Mouse (Mus musculus) limb, embryonic 13.5 days (tissue): Measurements from ENCODE around the gene Ubac2. TPM values are rescaled to one million over a fixed set of nuclear protein-coding genes. Genes with fewer than 3 reads are reported as not detected.

Experiments used
- ATAC-seq: fragments of 200-750 bp; cut with Nextera tagmentation; 2 replicates; pipeline ENCODE4 v1.8.0; 2017; ENCODE audit warnings: low read depth, moderate number of reproducible peaks, moderate TSS enrichment; ENCODE audit not compliant: low FRiP score
- H3K27ac ChIP-seq: fragments of 300-500 bp; sonication (generic); 2 replicates; pipeline ENCODE4 v1.5.1; 2015; ENCODE audit warnings: inconsistent platforms, mild to moderate bottlenecking, moderate library complexity
- H3K27me3 ChIP-seq: fragments of 300-500 bp; sonication (generic); 2 replicates; pipeline ENCODE4 v1.6.1; 2015; ENCODE audit warnings: mild to moderate bottlenecking, inconsistent platforms
- H3K36me3 ChIP-seq: fragments of 300-500 bp; sonication (generic); 2 replicates; pipeline ENCODE4 v1.6.1; 2015; ENCODE audit warnings: inconsistent platforms, mild to moderate bottlenecking, moderate library complexity
- H3K4me1 ChIP-seq: fragments of 300-500 bp; sonication (generic); 2 replicates; pipeline ENCODE4 v1.6.1; 2015; ENCODE audit warnings: inconsistent platforms
- H3K4me2 ChIP-seq: fragments of 300-500 bp; sonication (generic); replicated peaks from 2 replicates; pipeline ENCODE4 v1.6.1; 2015; ENCODE audit warnings: inconsistent platforms, mild to moderate bottlenecking, moderate library complexity
- H3K4me3 ChIP-seq: fragments of 300-500 bp; sonication (generic); 2 replicates; pipeline ENCODE4 v1.5.1; 2015; ENCODE audit warnings: moderate library complexity, mild to moderate bottlenecking, inconsistent platforms
- H3K9ac ChIP-seq: fragments of 300-500 bp; sonication (generic); 2 replicates; pipeline ENCODE4 v1.6.1; 2015; ENCODE audit warnings: mild to moderate bottlenecking, inconsistent platforms
- H3K9me3 ChIP-seq: fragments of 300-500 bp; sonication (generic); 2 replicates; pipeline ENCODE4 v1.6.1; 2016; ENCODE audit warnings: inconsistent platforms
- WGBS: fragments of 180-500 bp; shearing (Covaris S2); methylation state at CpG from one replicate; pipeline ENCODE4 v1.1.7; 2015; 5-methylcytosine and 5-hydroxymethylcytosine counted together
- polyA plus RNA-seq: library from polyadenylated mRNA; unstranded; fragments of >200 nt; fragmentation: Nextera tagmentation; extraction: Ambion mirVana; gene quantifications from 2 replicates; pipeline ENCODE4 v1.2.1, GENCODE M21; 2015

Ubac2 gene
- polyA plus RNA-seq, 1 experiment from 2014 or later = 71.6 TPM

- Histone ChIP-seq H3K4me3 (no peak overlapping the region), H3K4me1 (no peaks in the 10 kb centered on the region; the same call in 1 of the 2 replicates), H3K9me3 (no peaks in the 10 kb centered on the region), H3K36me3 (peaks cover 23% of the 10 kb centered on the region), H3K9ac (no peak overlapping the region), H3K27ac (no peak overlapping the region), H3K27me3 (no peaks in the 10 kb centered on the region), H3K4me2 (no peak overlapping the region)
- ATAC-seq = no peak
- whole genome bisulfite sequencing = 92% methylated on average over 7 of the region's 7 CpGs
Measured at GRCm38 (mm10) chr14:122002224-122002623, 123.8 kb downstream of the Ubac2 start.

GRCm38 (mm10) chr14:122003812-122004211, 125.4 kb downstream of the Ubac2 start:
- H3K4me1 ChIP-seq = no peaks in the 10 kb centered on the region; the same call in 1 of the 2 replicates
- H3K27ac ChIP-seq = no peak overlapping the region
- no peak overlapping the region for H3K9ac ChIP-seq
- H3K9me3 ChIP-seq = no peaks in the 10 kb centered on the region
- H3K27me3 ChIP-seq = no peaks in the 10 kb centered on the region
- no peak overlapping the region for H3K4me3 ChIP-seq
- ATAC-seq = no peak
- H3K36me3 ChIP-seq = peaks cover 17% of the 10 kb centered on the region
- H3K4me2 ChIP-seq = no peak overlapping the region

DNA sequence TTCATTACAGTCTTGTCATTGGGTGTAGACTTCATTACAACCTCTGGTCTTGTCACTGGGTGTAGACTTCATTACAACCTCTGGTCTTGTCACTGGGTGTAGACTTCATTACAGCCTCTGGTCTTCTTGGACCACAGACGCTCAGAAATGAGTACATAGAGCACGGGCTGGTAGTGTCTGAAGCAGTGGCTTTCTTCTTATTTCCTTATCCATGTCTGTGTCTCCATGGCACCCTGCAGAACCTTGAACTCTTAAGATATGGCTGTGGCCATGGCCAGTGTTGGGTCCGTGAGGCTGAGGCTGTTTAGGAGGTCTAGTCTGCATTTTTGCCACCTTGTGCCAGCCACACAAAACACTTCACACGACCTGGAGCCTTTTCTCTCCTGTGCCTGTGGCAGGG, 129.8 kb downstream of the Ubac2 start:
- Histone ChIP-seq H3K4me3 (no peak overlapping the region), H3K27ac (no peak overlapping the region), H3K27me3 (no peaks in the 10 kb centered on the region), H3K36me3 (peaks cover 38% of the 10 kb centered on the region), H3K4me1 (peaks cover 6% of the 10 kb centered on the region), H3K9me3 (no peaks in the 10 kb centered on the region), H3K4me2 (no peak overlapping the region), H3K9ac (no peak overlapping the region)
- 87% methylated on average over 4 of the region's 4 CpGs for WGBS
- no peak for ATAC-seq

DNA sequence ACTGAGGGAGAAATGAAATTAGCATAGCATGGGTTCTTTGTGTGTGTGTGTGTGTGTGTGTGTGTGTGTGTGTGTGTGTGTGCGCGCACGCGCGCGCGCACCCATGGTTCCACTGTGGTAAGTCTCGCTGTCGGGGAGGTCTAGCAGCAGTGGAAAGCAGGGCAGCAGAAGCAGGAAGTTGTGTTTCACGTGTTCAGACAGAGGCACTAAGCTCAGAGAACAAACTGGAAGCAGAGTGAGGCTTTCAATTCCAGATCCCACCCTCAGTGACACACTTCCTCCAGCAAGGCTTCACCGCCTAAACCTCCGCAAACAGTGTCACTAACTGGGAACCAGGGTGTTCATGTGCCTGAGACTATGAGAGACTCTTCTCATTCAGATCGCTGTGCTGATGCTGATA, 131.1 kb downstream of the Ubac2 start:
- H3K4me3 ChIP-seq = no peak overlapping the region
- 93% methylated on average over 13 of the region's 13 CpGs for WGBS
- no peak overlapping the region for H3K9ac ChIP-seq
- H3K27me3 ChIP-seq = no peaks in the 10 kb centered on the region
- H3K27ac ChIP-seq = no peak overlapping the region
- no peaks in the 10 kb centered on the region for H3K9me3 ChIP-seq
- no peak overlapping the region for H3K4me2 ChIP-seq
- ATAC-seq = no peak
- H3K36me3 ChIP-seq = peaks cover 43% of the 10 kb centered on the region
- peaks cover 8% of the 10 kb centered on the region for H3K4me1 ChIP-seq

DNA sequence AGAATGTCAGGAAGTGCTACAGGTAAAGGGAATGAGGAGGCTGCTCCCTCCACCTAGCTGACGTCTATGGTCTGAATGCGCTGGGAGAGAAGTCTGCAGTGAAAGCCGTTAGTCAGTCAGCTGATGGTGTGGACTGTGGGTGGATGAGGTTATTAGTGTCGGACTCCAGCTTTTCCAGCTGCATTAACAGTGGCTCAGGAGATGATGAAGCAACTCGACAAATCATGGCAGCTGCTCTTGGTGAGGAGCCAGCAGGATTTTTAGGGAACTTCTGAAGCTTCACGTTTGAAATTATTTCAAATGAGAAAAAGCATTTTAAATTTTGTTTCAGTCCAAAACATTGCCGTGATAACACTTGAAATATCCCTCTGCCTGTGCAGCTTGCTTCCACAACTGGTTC, 131.9 kb downstream of the Ubac2 start:
- Histone ChIP-seq H3K36me3 (peaks cover 46% of the 10 kb centered on the region), H3K27me3 (no peaks in the 10 kb centered on the region), H3K9me3 (no peaks in the 10 kb centered on the region), H3K4me1 (peaks cover 8% of the 10 kb centered on the region), H3K9ac (no peak overlapping the region), H3K4me2 (no peak overlapping the region), H3K27ac (no peak overlapping the region), H3K4me3 (no peak overlapping the region)
- WGBS = 73% methylated on average over 7 of the region's 7 CpGs
- no peak for ATAC-seq

DNA sequence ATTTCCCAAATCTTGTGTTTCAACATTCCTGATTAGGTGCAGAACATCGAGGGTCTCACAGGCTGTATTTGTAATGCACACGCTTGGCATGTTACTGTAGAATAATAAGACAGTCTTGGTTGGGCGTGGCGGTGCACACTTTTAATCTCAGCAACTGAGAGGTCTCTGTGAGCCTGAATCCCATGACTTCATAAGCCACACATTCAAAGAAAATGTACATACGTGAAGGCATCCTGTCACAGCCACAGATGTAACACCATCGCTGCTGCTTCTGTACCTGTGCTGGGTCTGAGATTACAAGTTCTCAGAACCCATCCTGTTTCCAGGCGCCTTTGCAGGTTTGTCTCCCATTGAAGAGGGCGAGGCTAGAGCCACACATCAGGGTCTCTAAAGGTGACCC, 133.3 kb downstream of the Ubac2 start:
- Histone ChIP-seq H3K9ac (no peak overlapping the region), H3K4me2 (no peak overlapping the region), H3K9me3 (no peaks in the 10 kb centered on the region), H3K4me1 (peaks cover 11% of the 10 kb centered on the region), H3K27me3 (no peaks in the 10 kb centered on the region), H3K27ac (no peak overlapping the region), H3K4me3 (no peak overlapping the region), H3K36me3 (peaks cover 50% of the 10 kb centered on the region)
- 92% methylated on average over 8 of the region's 8 CpGs for WGBS
- no peak for ATAC-seq

- WGBS = 76% methylated on average over 5 of the region's 5 CpGs
- no peak overlapping the region for H3K4me2 ChIP-seq
- peaks cover 50% of the 10 kb centered on the region for H3K36me3 ChIP-seq
- no peaks in the 10 kb centered on the region for H3K9me3 ChIP-seq
- ATAC-seq = no peak
- H3K9ac ChIP-seq = no peak overlapping the region
- no peaks in the 10 kb centered on the region for H3K27me3 ChIP-seq
- no peak overlapping the region for H3K4me3 ChIP-seq
- no peak overlapping the region for H3K27ac ChIP-seq
- H3K4me1 ChIP-seq = peaks cover 15% of the 10 kb centered on the region
Measured at GRCm38 (mm10) chr14:122012193-122012592, 133.8 kb downstream of the Ubac2 start.

GRCm38 (mm10) chr14:122012814-122013213, 134.4 kb downstream of the Ubac2 start:
- 51% methylated on average over 13 of the region's 13 CpGs for WGBS
- Histone ChIP-seq H3K9me3 (no peaks in the 10 kb centered on the region), H3K27ac (no peak overlapping the region), H3K36me3 (peaks cover 50% of the 10 kb centered on the region), H3K27me3 (no peaks in the 10 kb centered on the region), H3K9ac (no peak overlapping the region), H3K4me1 (peaks cover 21% of the 10 kb centered on the region), H3K4me2 (no peak overlapping the region), H3K4me3 (no peak overlapping the region)
- ATAC-seq = peak; percentile 52

DNA sequence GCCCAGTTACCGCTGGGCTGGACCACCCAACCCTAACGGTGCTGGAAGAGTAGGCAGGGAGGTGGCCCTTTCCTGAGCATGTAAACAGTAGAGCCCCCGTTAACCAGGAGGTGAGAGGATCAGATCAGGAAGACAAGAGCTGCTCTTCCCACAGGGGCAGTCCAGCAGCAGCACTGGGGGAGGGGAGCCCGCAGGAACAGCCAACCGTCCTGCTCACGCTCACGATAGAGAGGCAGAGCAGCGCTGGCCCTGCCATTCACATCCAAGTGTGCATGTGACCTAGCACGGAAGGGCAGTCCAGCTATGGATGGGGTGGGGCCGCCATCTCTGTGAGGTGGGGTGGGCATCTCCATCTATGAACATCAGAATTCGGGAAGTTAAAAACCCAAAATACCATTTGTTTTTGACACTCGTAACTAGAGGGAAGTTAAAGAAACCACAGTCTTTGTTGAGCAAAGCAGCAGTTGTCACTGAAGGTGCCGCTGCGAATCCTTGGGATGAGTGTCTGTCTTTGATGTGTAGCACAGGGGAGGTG, 135.1 kb downstream of the Ubac2 start:
- no peak overlapping the region for H3K27ac ChIP-seq
- ATAC-seq = no peak
- 79% methylated on average over 14 of the region's 14 CpGs for WGBS

GRCm38 (mm10) chr14:122017958-122018357, 139.5 kb downstream of the Ubac2 start:
- H3K36me3 ChIP-seq = peaks cover 43% of the 10 kb centered on the region
- H3K27ac ChIP-seq = no peak overlapping the region
- 12% methylated on average over 2 of the region's 2 CpGs for WGBS
- ATAC-seq = no peak
- H3K27me3 ChIP-seq = no peaks in the 10 kb centered on the region
- H3K4me3 ChIP-seq = no peak overlapping the region
- H3K4me1 ChIP-seq = peaks cover 26% of the 10 kb centered on the region
- no peaks in the 10 kb centered on the region for H3K9me3 ChIP-seq
- no peak overlapping the region for H3K9ac ChIP-seq
- no peak overlapping the region for H3K4me2 ChIP-seq

More for the DNA sequence above, 135.1 kb downstream of the Ubac2 start:
- Histone ChIP-seq H3K4me2 (no peak overlapping the region), H3K4me1 (peaks cover 28% of the 10 kb centered on the region), H3K9ac (no peak overlapping the region), H3K9me3 (no peaks in the 10 kb centered on the region), H3K27me3 (no peaks in the 10 kb centered on the region), H3K36me3 (peaks cover 50% of the 10 kb centered on the region), H3K4me3 (no peak overlapping the region)

DNA sequence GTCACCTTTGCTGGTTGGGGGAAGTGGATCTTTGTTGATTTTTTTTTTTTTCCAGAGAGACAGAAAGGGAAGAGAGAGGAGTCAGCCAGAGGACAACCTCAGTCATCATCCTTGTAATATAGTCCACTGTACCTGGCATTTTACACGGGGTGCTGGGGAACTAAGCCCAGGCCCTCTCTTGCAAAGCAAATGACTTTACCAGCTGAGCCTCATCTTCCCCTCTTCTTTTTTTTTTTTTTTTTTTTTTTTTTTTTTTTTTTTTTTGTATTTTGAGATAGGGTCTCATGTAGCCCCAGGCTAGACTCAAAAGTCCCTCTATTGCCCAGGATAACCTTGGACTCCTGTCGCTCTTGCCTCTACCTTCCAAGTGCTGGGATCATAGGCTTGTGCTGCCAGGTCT, 141.0 kb downstream of the Ubac2 start:
- WGBS = 95% methylated on average over 2 of the region's 2 CpGs
- Histone ChIP-seq H3K4me2 (no peak overlapping the region), H3K4me3 (no peak overlapping the region), H3K27me3 (no peaks in the 10 kb centered on the region), H3K4me1 (peaks cover 21% of the 10 kb centered on the region), H3K36me3 (peaks cover 42% of the 10 kb centered on the region), H3K27ac (no peak overlapping the region), H3K9ac (no peak overlapping the region), H3K9me3 (no peaks in the 10 kb centered on the region)
- ATAC-seq = no peak

DNA sequence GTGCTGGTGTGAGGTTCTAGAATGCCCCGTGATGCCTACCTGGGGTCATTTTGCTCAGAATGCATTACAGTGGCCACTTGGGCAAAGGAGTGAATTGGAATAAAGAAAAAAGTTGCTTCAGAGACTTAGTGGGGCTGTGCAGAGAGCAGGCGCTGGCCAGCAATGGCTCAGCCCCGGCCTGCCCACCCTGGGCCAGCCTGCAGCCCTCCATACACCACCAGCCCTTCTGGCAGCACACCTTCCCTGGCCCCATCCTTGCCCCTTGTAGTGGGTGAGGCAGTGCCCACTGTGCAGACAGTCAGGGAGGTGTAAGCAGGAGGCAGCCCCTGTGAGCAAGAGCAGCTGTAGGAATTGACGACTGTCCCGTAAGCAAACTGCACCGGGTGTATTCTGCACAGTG, 142.1 kb downstream of the Ubac2 start:
- H3K27ac ChIP-seq = no peak overlapping the region
- no peaks in the 10 kb centered on the region for H3K9me3 ChIP-seq
- H3K4me3 ChIP-seq = no peak overlapping the region
- 90% methylated on average over 6 of the region's 6 CpGs for WGBS
- ATAC-seq = no peak
- no peaks in the 10 kb centered on the region for H3K27me3 ChIP-seq
- H3K36me3 ChIP-seq = peaks cover 36% of the 10 kb centered on the region
- H3K4me2 ChIP-seq = no peak overlapping the region
- H3K4me1 ChIP-seq = peaks cover 21% of the 10 kb centered on the region
- H3K9ac ChIP-seq = no peak overlapping the region

DNA sequence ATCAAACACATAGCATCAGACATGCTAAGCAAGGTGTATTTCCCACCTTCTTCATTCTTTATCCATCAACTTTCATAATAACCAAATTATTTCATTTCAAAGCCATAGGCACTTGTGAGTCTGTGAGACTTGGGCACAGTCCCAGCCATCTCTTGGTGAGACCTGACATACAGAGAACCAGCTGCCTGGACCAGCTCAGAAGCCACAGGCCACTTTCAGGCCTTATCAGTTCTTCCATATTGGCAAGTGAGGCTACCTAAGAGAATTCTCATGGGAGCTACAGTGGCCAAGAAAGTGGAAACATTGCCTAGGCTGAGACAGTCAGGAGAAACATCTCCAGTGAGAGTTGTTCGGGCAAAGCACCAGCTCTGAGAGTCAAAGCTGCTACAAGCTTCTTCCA, 144.6 kb downstream of the Ubac2 start:
- Histone ChIP-seq H3K9me3 (no peaks in the 10 kb centered on the region), H3K36me3 (peaks cover 35% of the 10 kb centered on the region), H3K4me3 (no peak overlapping the region), H3K27me3 (no peaks in the 10 kb centered on the region), H3K4me1 (peaks cover 5% of the 10 kb centered on the region), H3K9ac (no peak overlapping the region), H3K27ac (no peak overlapping the region), H3K4me2 (no peak overlapping the region)
- WGBS = 87% methylated on average over 1 of the region's 1 CpGs
- ATAC-seq = no peak
